Mouse (Mus musculus) forebrain, embryonic 14.5 days (tissue): Measurements from ENCODE around the gene Ccdc159. TPM values are rescaled to one million over a fixed set of nuclear protein-coding genes. Genes with fewer than 3 reads are reported as not detected.

Experiments used
- ATAC-seq: fragments of 200-750 bp; cut with Nextera tagmentation; 2 replicates; pipeline ENCODE4 v1.8.0; 2017; ENCODE audit warnings: mild to moderate bottlenecking, moderate library complexity
- DNase-seq: peaks from one replicate; pipeline ENCODE4 v3.0.0-alpha.2; 2015; ENCODE audit warnings: low spot score
- H3K27ac ChIP-seq: fragments of 300-500 bp; sonication (generic); 2 replicates; pipeline ENCODE4 v1.5.1; 2014; ENCODE audit warnings: low read depth, mild to moderate bottlenecking, control low read depth, low read length, moderate library complexity
- H3K27me3 ChIP-seq: fragments of 300-500 bp; sonication (generic); replicated peaks from 2 replicates; pipeline ENCODE4 v1.6.1; 2014; ENCODE audit warnings: low read length, control low read depth, mixed read lengths; ENCODE audit not compliant: control insufficient read depth, insufficient read depth
- H3K36me3 ChIP-seq: fragments of 300-500 bp; sonication (generic); 2 replicates; pipeline ENCODE4 v1.6.1; 2014; ENCODE audit warnings: low read length, control low read depth; ENCODE audit not compliant: control insufficient read depth, insufficient read depth
- H3K4me1 ChIP-seq: fragments of 300-500 bp; sonication (generic); 2 replicates; pipeline ENCODE4 v1.6.1; 2014; ENCODE audit warnings: antibody characterized with exemption, low read length, control low read depth; ENCODE audit not compliant: control insufficient read depth, insufficient read depth
- H3K4me2 ChIP-seq: fragments of 300-500 bp; sonication (generic); 2 replicates; pipeline ENCODE4 v1.6.1; 2014; ENCODE audit warnings: mild to moderate bottlenecking, control low read depth, low read length
- H3K4me3 ChIP-seq: fragments of 300-500 bp; sonication (generic); 2 replicates; pipeline ENCODE4 v1.5.1; 2014; ENCODE audit warnings: low read depth, low read length, control low read depth
- H3K9ac ChIP-seq: fragments of 300-500 bp; sonication (generic); 2 replicates; pipeline ENCODE4 v1.6.1; 2014; ENCODE audit warnings: mild to moderate bottlenecking, low read length, control low read depth, moderate library complexity
- H3K9me3 ChIP-seq: fragments of 300-500 bp; sonication (generic); replicated peaks from 2 replicates; pipeline ENCODE4 v1.6.1; 2016; ENCODE audit warnings: low read length, control low read depth, mixed read lengths; ENCODE audit not compliant: control insufficient read depth
- WGBS: fragments of 180-500 bp; shearing (Covaris S2); extraction: QIAGEN DNeasy Blood & Tissue Kit; methylation state at CpG from one replicate; pipeline ENCODE4 v1.1.7; 2014; 5-methylcytosine and 5-hydroxymethylcytosine counted together
- polyA plus RNA-seq: library from polyadenylated mRNA; unstranded; fragments of >200 nt; fragmentation: Nextera tagmentation; extraction: Ambion mirVana; gene quantifications from 2 replicates; pipeline ENCODE4 v1.2.1, GENCODE M21; 2014

The Ccdc159 gene
- polyA plus RNA-seq, 1 experiment from 2014 or later: 3.5 TPM

- Histone ChIP-seq H3K4me3 (peak overlapping the region; percentile 33), H3K4me2 (peak overlapping the region; percentile 63), H3K36me3 (no peaks in the 10 kb centered on the region; the same call in 1 of the 2 replicates), H3K27me3 (peaks cover 48% of the 10 kb centered on the region), H3K27ac (no peak overlapping the region), H3K9me3 (no peaks in the 10 kb centered on the region), H3K4me1 (peaks cover 14% of the 10 kb centered on the region), H3K9ac (no peak overlapping the region)
- no peak for ATAC-seq
- 2% methylated on average over 35 of the region's 35 CpGs for WGBS
- DNase-seq: no peak
Measured at GRCm38 (mm10) chr9:21961366-21961980, 34.2 kb downstream of the Ccdc159 start.

- ATAC-seq: peak; percentile 54
- peak overlapping the region; percentile 51 for H3K9ac ChIP-seq
- peaks cover 48% of the 10 kb centered on the region for H3K27me3 ChIP-seq
Measured at GRCm38 (mm10) chr9:21962010-21962409, 34.7 kb downstream of the Ccdc159 start.

GRCm38 (mm10) chr9:21962416-21963059 is 35.3 kb downstream of the Ccdc159 start:
- H3K9ac ChIP-seq: peak overlapping the region; percentile 51
- H3K9me3 ChIP-seq: no peaks in the 10 kb centered on the region
- DNase-seq: peak; percentile 74
- H3K4me3 ChIP-seq: peak overlapping the region; percentile 33
- H3K27me3 ChIP-seq: peaks cover 48% of the 10 kb centered on the region
- no peak overlapping the region for H3K27ac ChIP-seq
- peak overlapping the region; percentile 63 for H3K4me2 ChIP-seq
- H3K36me3 ChIP-seq: no peaks in the 10 kb centered on the region; the same call in 1 of the 2 replicates
- ATAC-seq: peak; percentile 83
- peaks cover 12% of the 10 kb centered on the region for H3K4me1 ChIP-seq
- WGBS: 4% methylated on average over 34 of the region's 34 CpGs

More at GRCm38 (mm10) chr9:21962010-21962409, 34.7 kb downstream of the Ccdc159 start:
- Histone ChIP-seq H3K4me1 (peaks cover 12% of the 10 kb centered on the region), H3K36me3 (no peaks in the 10 kb centered on the region; the same call in 1 of the 2 replicates), H3K4me2 (peak overlapping the region; percentile 63), H3K9me3 (no peaks in the 10 kb centered on the region), H3K4me3 (peak overlapping the region; percentile 33), H3K27ac (no peak overlapping the region)
- WGBS: under 1% methylated on average over 15 of the region's 15 CpGs
- no peak for DNase-seq

- Histone ChIP-seq H3K27me3 (peaks cover 48% of the 10 kb centered on the region), H3K4me3 (peak within 1 kb of the TSS; percentile 33), H3K36me3 (no peaks in the 10 kb centered on the region; the same call in 1 of the 2 replicates), H3K9me3 (no peaks in the 10 kb centered on the region), H3K4me1 (peaks cover 12% of the 10 kb centered on the region), H3K9ac (peak within 1 kb of the TSS; percentile 51), H3K27ac (no peak within 1 kb of the TSS), H3K4me2 (peak within 1 kb of the TSS; percentile 63)
- DNase-seq (no peak), ATAC-seq (no peak)
- WGBS: 32% methylated on average over 8 of the region's 8 CpGs
Measured at GRCm38 (mm10) chr9:21963417-21963816, 36.1 kb downstream of the Ccdc159 start, which contains the start of gene Epor. Epor (minus strand) TSS chr9:21963506.

- Histone ChIP-seq H3K4me2 (no peak overlapping the region), H3K27me3 (0 out of 2 replicates have a peak, but pooled peaks cover 3% of the 10 kb centered on the region), H3K4me1 (no peaks in the 10 kb centered on the region), H3K9me3 (no peaks in the 10 kb centered on the region), H3K9ac (no peak overlapping the region), H3K4me3 (no peak overlapping the region), H3K36me3 (no peaks in the 10 kb centered on the region), H3K27ac (no peak overlapping the region)
- no peak for ATAC-seq
- no peak for DNase-seq
- 83% methylated on average over 6 of the region's 6 CpGs for WGBS
Measured at GRCm38 (mm10) chr9:21968883-21969282, 41.6 kb downstream of the Ccdc159 start.

- Histone ChIP-seq H3K36me3 (no peaks in the 10 kb centered on the region), H3K27me3 (no peaks in the 10 kb centered on the region), H3K27ac (no peak overlapping the region), H3K9me3 (no peaks in the 10 kb centered on the region), H3K4me1 (no peaks in the 10 kb centered on the region), H3K9ac (no peak overlapping the region), H3K4me2 (no peak overlapping the region), H3K4me3 (no peak overlapping the region)
- ATAC-seq (no peak), DNase-seq (no peak)
- 85% methylated on average over 4 of the region's 4 CpGs for WGBS
Measured at GRCm38 (mm10) chr9:21969304-21969703, 42.0 kb downstream of the Ccdc159 start.

GRCm38 (mm10) chr9:21976626-21977175 is 49.4 kb downstream of the Ccdc159 start:
- Histone ChIP-seq H3K9me3 (no peaks in the 10 kb centered on the region), H3K27ac (no peak overlapping the region), H3K4me2 (no peak overlapping the region), H3K36me3 (no peaks in the 10 kb centered on the region), H3K4me3 (no peak overlapping the region), H3K27me3 (no peaks in the 10 kb centered on the region), H3K9ac (no peak overlapping the region), H3K4me1 (no peaks in the 10 kb centered on the region)
- DNase-seq: no peak
- WGBS: 79% methylated on average over 10 of the region's 10 CpGs
- ATAC-seq: no peak

GRCm38 (mm10) chr9:21977331-21977730 is 50.1 kb downstream of the Ccdc159 start:
- Histone ChIP-seq H3K27me3 (no peaks in the 10 kb centered on the region), H3K9me3 (no peaks in the 10 kb centered on the region), H3K36me3 (no peaks in the 10 kb centered on the region), H3K4me1 (no peaks in the 10 kb centered on the region), H3K27ac (no peak overlapping the region), H3K4me2 (no peak overlapping the region), H3K4me3 (no peak overlapping the region), H3K9ac (no peak overlapping the region)
- ATAC-seq (peak; percentile 37; the same call in 1 of the 2 replicates), DNase-seq (no peak)
- WGBS: 77% methylated on average over 5 of the region's 5 CpGs

GRCm38 (mm10) chr9:21977972-21978371 is 50.7 kb downstream of the Ccdc159 start:
- no peak overlapping the region for H3K4me2 ChIP-seq
- H3K9me3 ChIP-seq: no peaks in the 10 kb centered on the region
- H3K27ac ChIP-seq: no peak overlapping the region
- H3K36me3 ChIP-seq: no peaks in the 10 kb centered on the region
- DNase-seq (no peak), ATAC-seq (no peak)
- 20% methylated on average over 2 of the region's 2 CpGs for WGBS
- no peak overlapping the region for H3K9ac ChIP-seq
- H3K27me3 ChIP-seq: no peaks in the 10 kb centered on the region
- H3K4me3 ChIP-seq: no peak overlapping the region
- no peaks in the 10 kb centered on the region for H3K4me1 ChIP-seq
